Mouse (Mus musculus) heart, postnatal 0 days (tissue): ENCODE results near the gene Zswim7.

Experiments
- CTCF ChIP-seq: IDR thresholded peaks from 2 replicates; pipeline ENCODE4 v1.5.1; 2016; ENCODE audit warnings: antibody characterized with exemption, control low read depth, low read depth
- EP300 ChIP-seq: IDR thresholded peaks from 2 replicates; pipeline ENCODE4 v1.6.1; 2016; ENCODE audit warnings: antibody characterized with exemption, low read depth

- TF ChIP-seq CTCF (no peak), EP300 (no peak)
These were observed 3.8 kb upstream of the Zswim7 start for GRCm38 (mm10) chr11:62285020-62285419.
